Mouse (Mus musculus) ES-Bruce4 (cell line): ENCODE measurements around the gene Inhbb. TPM values are rescaled to one million over a fixed set of nuclear protein-coding genes. Genes with fewer than 3 reads are reported as not detected.

Experiments
- H3K27ac ChIP-seq: 2 replicates; pipeline ENCODE4 v1.5.1; 2012; ENCODE audit warnings: low read length, inconsistent platforms; ENCODE audit not compliant: insufficient read depth
- H3K27me3 ChIP-seq: 2 replicates; pipeline ENCODE4 v1.6.1; 2012; ENCODE audit warnings: mild to moderate bottlenecking, low read length, inconsistent platforms; ENCODE audit not compliant: control insufficient read depth, poor library complexity, insufficient read depth, severe bottlenecking
- H3K36me3 ChIP-seq: 2 replicates; pipeline ENCODE4 v1.6.1; 2012; ENCODE audit warnings: inconsistent platforms, mild to moderate bottlenecking, low read length, moderate library complexity; ENCODE audit not compliant: control insufficient read depth, poor library complexity, insufficient read depth, severe bottlenecking
- H3K4me1 ChIP-seq: one replicate; pipeline ENCODE4 v1.8.1; 2011; ENCODE audit warnings: low read length; ENCODE audit not compliant: control insufficient read depth, insufficient read depth
- H3K4me3 ChIP-seq: 2 replicates; pipeline ENCODE4 v1.5.1; 2011; ENCODE audit warnings: low read depth, mild to moderate bottlenecking, low read length
- H3K9ac ChIP-seq: 2 replicates; pipeline ENCODE4 v1.6.1; 2012; ENCODE audit warnings: low read depth, mild to moderate bottlenecking, inconsistent platforms; ENCODE audit not compliant: poor library complexity, severe bottlenecking
- H3K9me3 ChIP-seq: replicated peaks from 2 replicates; pipeline ENCODE4 v1.6.1; 2012; ENCODE audit warnings: mild to moderate bottlenecking, low read length, inconsistent platforms; ENCODE audit not compliant: control insufficient read depth, poor library complexity, insufficient read depth, severe bottlenecking
- CTCF ChIP-seq: IDR thresholded peaks from one replicate; pipeline ENCODE4 v1.8.1; 2011; ENCODE audit warnings: low read depth, low read length
- EP300 ChIP-seq: IDR thresholded peaks from 2 replicates; pipeline ENCODE4 v1.6.1; 2011; ENCODE audit warnings: low read depth, low read length; ENCODE audit not compliant: insufficient read depth
- POLR2A ChIP-seq: IDR thresholded peaks from one replicate; pipeline ENCODE4 v1.8.1; 2011; ENCODE audit warnings: low read length; ENCODE audit not compliant: insufficient read depth
- polyA plus RNA-seq: library from polyadenylated mRNA; stranded (reverse); fragments of >200 nt; gene quantifications from 2 replicates; pipeline ENCODE4 v1.2.4, GENCODE M21; 2011; ENCODE audit warnings: low read depth; ENCODE audit not compliant: missing spikeins, insufficient read depth, insufficient read length

The Inhbb gene
- 1.2 and 1.9 TPM in 2 replicates for polyA plus RNA-seq

GRCm38 (mm10) chr1:119421576-119422421 lies at the start of gene Inhbb:
Gene Inhbb (minus strand): TSS chr1:119422248.
- H3K4me1 ChIP-seq, result no peaks in the 10 kb centered on the region
- H3K9ac ChIP-seq, result peak within 1 kb of the TSS; percentile 93
- H3K9me3 ChIP-seq, result no peaks in the 10 kb centered on the region
- TF ChIP-seq CTCF, result no peak
- TF ChIP-seq POLR2A, result no peak
- no peak for TF ChIP-seq EP300
- peak within 1 kb of the TSS; percentile 78 for H3K4me3 ChIP-seq
- 0 out of 2 replicates have a peak, but pooled peaks cover 3% of the 10 kb centered on the region for H3K36me3 ChIP-seq
- H3K27me3 ChIP-seq, result no peaks in the 10 kb centered on the region
- no peak within 1 kb of the TSS for H3K27ac ChIP-seq

- Histone ChIP-seq H3K9me3 (no peaks in the 10 kb centered on the region), H3K4me1 (no peaks in the 10 kb centered on the region)
- TF ChIP-seq POLR2A (no peak), EP300 (no peak), CTCF (no peak)
Measured at GRCm38 (mm10) chr1:119463386-119463785, 41.3 kb upstream of the Inhbb start.

GRCm38 (mm10) chr1:119460062-119460461 lies 38.0 kb upstream of the Inhbb start:
- H3K27me3 ChIP-seq, result no peaks in the 10 kb centered on the region
- no peak overlapping the region for H3K27ac ChIP-seq
- no peaks in the 10 kb centered on the region for H3K9me3 ChIP-seq
- H3K9ac ChIP-seq, result no peak overlapping the region
- H3K36me3 ChIP-seq, result no peaks in the 10 kb centered on the region
- no peak overlapping the region for H3K4me3 ChIP-seq
- peaks cover 4% of the 10 kb centered on the region for H3K4me1 ChIP-seq
- TF ChIP-seq EP300 (no peak), CTCF (no peak), POLR2A (no peak)

More at GRCm38 (mm10) chr1:119463386-119463785, 41.3 kb upstream of the Inhbb start:
- Histone ChIP-seq H3K27ac (no peak overlapping the region), H3K4me3 (no peak overlapping the region), H3K9ac (no peak overlapping the region), H3K27me3 (no peaks in the 10 kb centered on the region), H3K36me3 (no peaks in the 10 kb centered on the region)

GRCm38 (mm10) chr1:119457993-119458605 lies 36.1 kb upstream of the Inhbb start:
- H3K27ac ChIP-seq, result no peak overlapping the region
- TF ChIP-seq POLR2A, result no peak
- peak; percentile 59 for TF ChIP-seq CTCF
- TF ChIP-seq EP300, result no peak

GRCm38 (mm10) chr1:119457528-119457855 lies 35.4 kb upstream of the Inhbb start:
- no peaks in the 10 kb centered on the region for H3K9me3 ChIP-seq
- TF ChIP-seq EP300 (no peak), CTCF (no peak), POLR2A (no peak)
- H3K36me3 ChIP-seq, result no peaks in the 10 kb centered on the region
- peaks cover 6% of the 10 kb centered on the region for H3K4me1 ChIP-seq
- no peaks in the 10 kb centered on the region for H3K27me3 ChIP-seq
- no peak overlapping the region for H3K4me3 ChIP-seq
- no peak overlapping the region for H3K9ac ChIP-seq
- H3K27ac ChIP-seq, result no peak overlapping the region

More at GRCm38 (mm10) chr1:119457993-119458605, 36.1 kb upstream of the Inhbb start:
- no peaks in the 10 kb centered on the region for H3K36me3 ChIP-seq
- H3K9ac ChIP-seq, result no peak overlapping the region
- H3K4me1 ChIP-seq, result peaks cover 6% of the 10 kb centered on the region
- no peaks in the 10 kb centered on the region for H3K27me3 ChIP-seq
- no peaks in the 10 kb centered on the region for H3K9me3 ChIP-seq
- H3K4me3 ChIP-seq, result no peak overlapping the region
